Mouse (Mus musculus): ENCODE results near the gene Gpc6. TPM values are rescaled to one million over a fixed set of nuclear protein-coding genes. Genes with fewer than 3 reads are reported as not detected.

Gpc6 gene
- polyA plus RNA-seq, 1 experiment from 2014 or later = 34.9 TPM

- Histone ChIP-seq H3K9ac (replicated peaks; ENCODE audit: low read length) (no peak overlapping the region), H3K36me3 (replicated peaks; ENCODE audit: control insufficient read depth, insufficient read depth, low read depth, low read length) (no peaks in the 10 kb centered on the region), H3K27me3 (ENCODE audit: control insufficient read depth, insufficient read depth, low read length) (no peaks in the 10 kb centered on the region), H3K9me3 (replicated peaks; ENCODE audit: control insufficient read depth, low read length) (no peaks in the 10 kb centered on the region), H3K4me2 (ENCODE audit: low read depth, low read length) (no peak overlapping the region), H3K4me3 (ENCODE audit: low read depth, low read length) (no peak overlapping the region), H3K4me1 (ENCODE audit: control insufficient read depth, insufficient read depth, low read length) (no peaks in the 10 kb centered on the region), H3K27ac (replicated peaks; ENCODE audit: low read depth, low read length) (no peak overlapping the region)
- WGBS = 83% methylated on average over 1 of the region's 1 CpGs
- DNase-seq (ENCODE audit: low spot score) (peak; percentile 29), ATAC-seq (replicated peaks; ENCODE audit: insufficient number of reproducible peaks, low FRiP score, low TSS enrichment, low read depth) (no peak)
Measured at GRCm38 (mm10) chr14:117332256-117332655, 407.1 kb downstream of the Gpc6 start.

- no peak overlapping the region for H3K27ac ChIP-seq (replicated peaks; ENCODE audit: low read depth, low read length)
- H3K4me1 ChIP-seq (ENCODE audit: control insufficient read depth, insufficient read depth, low read length) = no peaks in the 10 kb centered on the region
- H3K27me3 ChIP-seq (ENCODE audit: control insufficient read depth, insufficient read depth, low read length) = no peaks in the 10 kb centered on the region
- H3K4me2 ChIP-seq (ENCODE audit: low read depth, low read length) = no peak overlapping the region
- H3K9me3 ChIP-seq (replicated peaks; ENCODE audit: control insufficient read depth, low read length) = no peaks in the 10 kb centered on the region
- H3K4me3 ChIP-seq (ENCODE audit: low read depth, low read length) = no peak overlapping the region
- H3K36me3 ChIP-seq (replicated peaks; ENCODE audit: control insufficient read depth, insufficient read depth, low read depth, low read length) = no peaks in the 10 kb centered on the region
- WGBS = 50% methylated on average over 1 of the region's 1 CpGs
- no peak for ATAC-seq (replicated peaks; ENCODE audit: insufficient number of reproducible peaks, low FRiP score, low TSS enrichment, low read depth)
- no peak overlapping the region for H3K9ac ChIP-seq (replicated peaks; ENCODE audit: low read length)
- no peak for DNase-seq (ENCODE audit: low spot score)
Measured at GRCm38 (mm10) chr14:117337271-117337670, 412.2 kb downstream of the Gpc6 start.

GRCm38 (mm10) chr14:117340549-117340948, 415.4 kb downstream of the Gpc6 start:
- Histone ChIP-seq H3K4me1 (ENCODE audit: control insufficient read depth, insufficient read depth, low read length) (no peaks in the 10 kb centered on the region), H3K4me2 (ENCODE audit: low read depth, low read length) (no peak overlapping the region), H3K27ac (replicated peaks; ENCODE audit: low read depth, low read length) (no peak overlapping the region), H3K27me3 (ENCODE audit: control insufficient read depth, insufficient read depth, low read length) (no peaks in the 10 kb centered on the region), H3K4me3 (ENCODE audit: low read depth, low read length) (no peak overlapping the region), H3K36me3 (replicated peaks; ENCODE audit: control insufficient read depth, insufficient read depth, low read depth, low read length) (no peaks in the 10 kb centered on the region), H3K9me3 (replicated peaks; ENCODE audit: control insufficient read depth, low read length) (no peaks in the 10 kb centered on the region), H3K9ac (replicated peaks; ENCODE audit: low read length) (no peak overlapping the region)
- 22% methylated on average over 4 of the region's 4 CpGs for WGBS
- peak; percentile 70 for DNase-seq (ENCODE audit: low spot score)
- ATAC-seq (replicated peaks; ENCODE audit: insufficient number of reproducible peaks, low FRiP score, low TSS enrichment, low read depth) = no peak

GRCm38 (mm10) chr14:117344505-117344904, 419.4 kb downstream of the Gpc6 start:
- H3K27me3 ChIP-seq (ENCODE audit: control insufficient read depth, insufficient read depth, low read length) = no peaks in the 10 kb centered on the region
- no peak overlapping the region for H3K4me3 ChIP-seq (ENCODE audit: low read depth, low read length)
- DNase-seq (ENCODE audit: low spot score) (no peak), ATAC-seq (replicated peaks; ENCODE audit: insufficient number of reproducible peaks, low FRiP score, low TSS enrichment, low read depth) (no peak)
- H3K36me3 ChIP-seq (replicated peaks; ENCODE audit: control insufficient read depth, insufficient read depth, low read depth, low read length) = no peaks in the 10 kb centered on the region; the same call in 1 of the 2 replicates
- no peaks in the 10 kb centered on the region for H3K4me1 ChIP-seq (ENCODE audit: control insufficient read depth, insufficient read depth, low read length)
- WGBS = 67% methylated on average over 6 of the region's 6 CpGs
- no peak overlapping the region for H3K4me2 ChIP-seq (ENCODE audit: low read depth, low read length)
- H3K27ac ChIP-seq (replicated peaks; ENCODE audit: low read depth, low read length) = no peak overlapping the region
- no peaks in the 10 kb centered on the region for H3K9me3 ChIP-seq (replicated peaks; ENCODE audit: control insufficient read depth, low read length)
- no peak overlapping the region for H3K9ac ChIP-seq (replicated peaks; ENCODE audit: low read length)

- ATAC-seq (replicated peaks; ENCODE audit: insufficient number of reproducible peaks, low FRiP score, low TSS enrichment, low read depth) (no peak), DNase-seq (ENCODE audit: low spot score) (no peak)
- Histone ChIP-seq H3K4me3 (ENCODE audit: low read depth, low read length) (no peak overlapping the region), H3K4me1 (ENCODE audit: control insufficient read depth, insufficient read depth, low read length) (no peaks in the 10 kb centered on the region), H3K4me2 (ENCODE audit: low read depth, low read length) (no peak overlapping the region), H3K27ac (replicated peaks; ENCODE audit: low read depth, low read length) (no peak overlapping the region), H3K9me3 (replicated peaks; ENCODE audit: control insufficient read depth, low read length) (no peaks in the 10 kb centered on the region), H3K36me3 (replicated peaks; ENCODE audit: control insufficient read depth, insufficient read depth, low read depth, low read length) (no peaks in the 10 kb centered on the region; the same call in 1 of the 2 replicates), H3K9ac (replicated peaks; ENCODE audit: low read length) (no peak overlapping the region), H3K27me3 (ENCODE audit: control insufficient read depth, insufficient read depth, low read length) (no peaks in the 10 kb centered on the region)
- 88% methylated on average over 6 of the region's 6 CpGs for WGBS
Measured at GRCm38 (mm10) chr14:117346372-117346885, 421.3 kb downstream of the Gpc6 start.

GRCm38 (mm10) chr14:117351296-117351695, 426.2 kb downstream of the Gpc6 start:
- 42% methylated on average over 7 of the region's 7 CpGs for WGBS

GRCm38 (mm10) chr14:117361155-117361964, 436.2 kb downstream of the Gpc6 start:
- Histone ChIP-seq H3K4me2 (ENCODE audit: low read depth, low read length) (no peak overlapping the region), H3K27me3 (ENCODE audit: control insufficient read depth, insufficient read depth, low read length) (no peaks in the 10 kb centered on the region), H3K4me3 (ENCODE audit: low read depth, low read length) (no peak overlapping the region), H3K4me1 (ENCODE audit: control insufficient read depth, insufficient read depth, low read length) (no peaks in the 10 kb centered on the region), H3K9ac (replicated peaks; ENCODE audit: low read length) (no peak overlapping the region), H3K27ac (replicated peaks; ENCODE audit: low read depth, low read length) (no peak overlapping the region), H3K36me3 (replicated peaks; ENCODE audit: control insufficient read depth, insufficient read depth, low read depth, low read length) (no peaks in the 10 kb centered on the region), H3K9me3 (replicated peaks; ENCODE audit: control insufficient read depth, low read length) (no peaks in the 10 kb centered on the region)
- DNase-seq (ENCODE audit: low spot score) = no peak
- no peak for ATAC-seq (replicated peaks; ENCODE audit: insufficient number of reproducible peaks, low FRiP score, low TSS enrichment, low read depth)
- WGBS = 72% methylated on average over 9 of the region's 9 CpGs

More at GRCm38 (mm10) chr14:117351296-117351695, 426.2 kb downstream of the Gpc6 start:
- no peak; the same call in 1 of the 2 replicates for ATAC-seq (replicated peaks; ENCODE audit: insufficient number of reproducible peaks, low FRiP score, low TSS enrichment, low read depth)
- Histone ChIP-seq H3K4me2 (ENCODE audit: low read depth, low read length) (no peak overlapping the region), H3K27ac (replicated peaks; ENCODE audit: low read depth, low read length) (no peak overlapping the region), H3K4me3 (ENCODE audit: low read depth, low read length) (no peak overlapping the region), H3K9me3 (replicated peaks; ENCODE audit: control insufficient read depth, low read length) (no peaks in the 10 kb centered on the region), H3K27me3 (ENCODE audit: control insufficient read depth, insufficient read depth, low read length) (no peaks in the 10 kb centered on the region), H3K36me3 (replicated peaks; ENCODE audit: control insufficient read depth, insufficient read depth, low read depth, low read length) (no peaks in the 10 kb centered on the region; the same call in 1 of the 2 replicates), H3K4me1 (ENCODE audit: control insufficient read depth, insufficient read depth, low read length) (no peaks in the 10 kb centered on the region), H3K9ac (replicated peaks; ENCODE audit: low read length) (no peak overlapping the region)
- DNase-seq (ENCODE audit: low spot score) = peak; percentile 52

GRCm38 (mm10) chr14:117361965-117362309, 436.8 kb downstream of the Gpc6 start:
- Histone ChIP-seq H3K36me3 (replicated peaks; ENCODE audit: control insufficient read depth, insufficient read depth, low read depth, low read length) (no peaks in the 10 kb centered on the region), H3K9me3 (replicated peaks; ENCODE audit: control insufficient read depth, low read length) (no peaks in the 10 kb centered on the region), H3K4me3 (ENCODE audit: low read depth, low read length) (no peak overlapping the region), H3K27ac (replicated peaks; ENCODE audit: low read depth, low read length) (no peak overlapping the region), H3K4me2 (ENCODE audit: low read depth, low read length) (no peak overlapping the region), H3K27me3 (ENCODE audit: control insufficient read depth, insufficient read depth, low read length) (no peaks in the 10 kb centered on the region), H3K4me1 (ENCODE audit: control insufficient read depth, insufficient read depth, low read length) (no peaks in the 10 kb centered on the region), H3K9ac (replicated peaks; ENCODE audit: low read length) (no peak overlapping the region)
- no peak for ATAC-seq (replicated peaks; ENCODE audit: insufficient number of reproducible peaks, low FRiP score, low TSS enrichment, low read depth)
- DNase-seq (ENCODE audit: low spot score) = no peak
- 91% methylated on average over 2 of the region's 2 CpGs for WGBS

All from embryonic facial prominence, embryonic 11.5 days (tissue).